Mouse (Mus musculus): ENCODE results near the gene Elane. TPM values are rescaled to one million over a fixed set of nuclear protein-coding genes. Genes with fewer than 3 reads are reported as not detected.
A peak's percentile ranks its signal among the peaks of the same experiment; 100 is the strongest.

Gene Elane
- polyA plus RNA-seq, 1 experiment from 2014 or later = 0.18 TPM

DNA sequence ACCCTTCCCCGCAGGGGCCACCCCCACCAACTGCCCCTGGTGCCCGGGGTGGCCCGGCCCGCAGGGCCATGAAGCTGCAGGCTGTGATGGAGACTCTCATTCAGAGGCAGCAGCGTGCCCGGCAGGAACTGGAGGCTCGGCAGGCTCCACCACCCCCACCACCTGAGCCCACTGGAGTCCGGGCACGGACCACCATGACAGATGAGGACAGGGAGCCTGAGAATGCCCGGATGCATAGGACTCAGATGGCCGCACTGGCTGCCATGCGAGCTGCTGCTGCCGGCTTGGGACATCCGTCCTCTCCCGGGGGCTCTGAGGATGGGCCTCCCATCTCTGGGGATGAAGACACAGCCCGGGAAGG, 44.8 kb downstream of the Elane start:
- no peak for DNase-seq (ENCODE audit: low spot score, missing footprints)
- Histone ChIP-seq H3K9ac (ENCODE audit: low read length) (no peak overlapping the region), H3K4me2 (no peak overlapping the region), H3K36me3 (ENCODE audit: control insufficient read depth, insufficient read depth, low read length) (no peaks in the 10 kb centered on the region), H3K27ac (ENCODE audit: low read depth, low read length) (no peak overlapping the region), H3K9me3 (ENCODE audit: control insufficient read depth, low read length) (no peaks in the 10 kb centered on the region), H3K4me3 (ENCODE audit: low read depth, low read length) (no peak overlapping the region), H3K27me3 (ENCODE audit: control insufficient read depth, insufficient read depth, low read length) (peaks cover 4% of the 10 kb centered on the region), H3K4me1 (ENCODE audit: control insufficient read depth, insufficient read depth, low read length) (peaks cover 40% of the 10 kb centered on the region)
- WGBS = 91% methylated on average over 16 of the region's 16 CpGs
- ATAC-seq (ENCODE audit: low FRiP score) = no peak

DNA sequence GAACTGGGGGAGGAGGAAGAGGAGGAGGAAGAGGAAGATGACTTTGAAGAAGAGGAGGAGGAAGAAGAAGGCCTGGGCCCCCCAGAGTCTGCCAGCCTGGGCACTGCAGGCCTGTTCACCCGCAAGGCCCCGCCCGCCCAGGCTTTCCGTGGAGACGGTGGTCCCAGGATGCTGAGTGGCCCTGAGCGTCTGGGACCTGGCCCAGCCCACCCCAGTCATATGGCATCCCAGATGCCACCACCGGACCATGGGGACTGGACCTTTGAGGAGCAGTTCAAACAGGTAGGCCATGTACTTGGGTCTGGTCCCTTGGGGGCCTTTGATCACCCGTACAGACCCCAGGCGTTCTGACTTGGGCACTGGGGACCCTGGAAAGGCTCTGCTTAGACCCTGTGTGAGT, 45.8 kb downstream of the Elane start:
- H3K9ac ChIP-seq (ENCODE audit: low read length) = no peak overlapping the region
- ATAC-seq (ENCODE audit: low FRiP score) = no peak
- DNase-seq (ENCODE audit: low spot score, missing footprints) = no peak
- WGBS = 88% methylated on average over 9 of the region's 9 CpGs
- H3K27me3 ChIP-seq (ENCODE audit: control insufficient read depth, insufficient read depth, low read length) = no peaks in the 10 kb centered on the region; the same call in 1 of the 2 replicates
- peaks cover 34% of the 10 kb centered on the region for H3K4me1 ChIP-seq (ENCODE audit: control insufficient read depth, insufficient read depth, low read length)
- H3K9me3 ChIP-seq (ENCODE audit: control insufficient read depth, low read length) = no peaks in the 10 kb centered on the region
- H3K4me3 ChIP-seq (ENCODE audit: low read depth, low read length) = no peak overlapping the region
- no peaks in the 10 kb centered on the region for H3K36me3 ChIP-seq (ENCODE audit: control insufficient read depth, insufficient read depth, low read length)
- H3K4me2 ChIP-seq = no peak overlapping the region
- no peak overlapping the region for H3K27ac ChIP-seq (ENCODE audit: low read depth, low read length)

DNA sequence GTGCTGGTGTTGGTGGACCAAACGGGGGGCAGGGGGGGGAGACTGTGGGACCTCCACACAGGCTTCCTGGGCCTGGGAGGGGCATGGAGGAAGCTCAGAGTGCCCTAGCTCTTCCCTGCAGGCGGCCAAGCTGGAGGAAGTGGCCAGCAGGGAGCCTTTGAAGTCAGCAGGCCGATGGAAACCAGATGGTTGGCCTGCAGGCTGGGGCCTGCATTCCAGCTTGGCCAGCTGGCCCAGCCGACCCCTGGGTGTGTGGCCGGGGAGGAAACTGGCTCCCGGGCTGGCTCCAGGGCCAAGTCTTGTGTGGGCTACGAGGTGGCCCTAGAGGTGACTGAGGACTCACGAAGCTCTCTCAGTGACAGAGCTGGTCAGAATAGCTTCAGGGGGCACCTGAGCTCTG, 46.7 kb downstream of the Elane start:
- Histone ChIP-seq H3K9me3 (ENCODE audit: control insufficient read depth, low read length) (no peaks in the 10 kb centered on the region), H3K27me3 (ENCODE audit: control insufficient read depth, insufficient read depth, low read length) (no peaks in the 10 kb centered on the region; the same call in 1 of the 2 replicates), H3K4me1 (ENCODE audit: control insufficient read depth, insufficient read depth, low read length) (peaks cover 34% of the 10 kb centered on the region), H3K36me3 (ENCODE audit: control insufficient read depth, insufficient read depth, low read length) (no peaks in the 10 kb centered on the region), H3K27ac (ENCODE audit: low read depth, low read length) (no peak overlapping the region; the same call in 1 of the 2 replicates), H3K4me2 (no peak overlapping the region), H3K9ac (ENCODE audit: low read length) (0 out of 2 replicates have a peak overlapping the region, but pooled peaks have one; percentile 24), H3K4me3 (ENCODE audit: low read depth, low read length) (no peak overlapping the region)
- no peak for DNase-seq (ENCODE audit: low spot score, missing footprints)
- WGBS = 28% methylated on average over 8 of the region's 8 CpGs
- ATAC-seq (ENCODE audit: low FRiP score) = no peak

DNA sequence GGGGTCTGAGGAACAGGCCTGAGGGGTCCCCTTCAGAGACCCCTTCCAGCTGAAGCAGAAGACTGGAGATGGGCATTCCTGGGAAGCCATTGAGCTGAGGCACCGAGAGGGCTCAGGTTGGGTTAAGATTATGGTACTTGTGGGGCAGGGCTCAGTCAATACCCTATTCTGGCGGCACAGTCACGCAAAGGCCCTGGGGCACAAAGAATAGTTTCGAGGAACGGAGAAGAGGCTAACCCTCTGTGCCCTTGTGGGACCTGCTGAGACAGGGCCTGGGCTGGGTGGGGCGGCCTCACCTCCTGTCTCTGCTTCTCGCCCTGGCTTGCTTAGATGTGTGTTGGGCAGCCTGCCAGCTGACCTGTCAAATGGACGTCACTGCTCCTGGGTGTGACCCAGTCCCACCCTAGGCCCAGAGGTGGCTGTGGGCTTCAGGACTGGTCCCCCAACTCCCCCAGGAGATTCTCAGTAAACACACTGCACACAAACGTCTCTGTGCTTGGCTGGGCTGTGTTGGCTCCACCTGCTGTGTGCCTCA, 47.2 kb downstream of the Elane start:
- ATAC-seq (ENCODE audit: low FRiP score) (no peak), DNase-seq (ENCODE audit: low spot score, missing footprints) (no peak)
- H3K4me2 ChIP-seq = no peak overlapping the region
- no peaks in the 10 kb centered on the region for H3K9me3 ChIP-seq (ENCODE audit: control insufficient read depth, low read length)
- no peaks in the 10 kb centered on the region; the same call in 1 of the 2 replicates for H3K27me3 ChIP-seq (ENCODE audit: control insufficient read depth, insufficient read depth, low read length)
- peaks cover 36% of the 10 kb centered on the region for H3K4me1 ChIP-seq (ENCODE audit: control insufficient read depth, insufficient read depth, low read length)
- 71% methylated on average over 9 of the region's 9 CpGs for WGBS
- no peaks in the 10 kb centered on the region for H3K36me3 ChIP-seq (ENCODE audit: control insufficient read depth, insufficient read depth, low read length)
- H3K4me3 ChIP-seq (ENCODE audit: low read depth, low read length) = no peak overlapping the region
- H3K27ac ChIP-seq (ENCODE audit: low read depth, low read length) = no peak overlapping the region; the same call in 1 of the 2 replicates
- H3K9ac ChIP-seq (ENCODE audit: low read length) = 0 out of 2 replicates have a peak overlapping the region, but pooled peaks have one; percentile 24

DNA sequence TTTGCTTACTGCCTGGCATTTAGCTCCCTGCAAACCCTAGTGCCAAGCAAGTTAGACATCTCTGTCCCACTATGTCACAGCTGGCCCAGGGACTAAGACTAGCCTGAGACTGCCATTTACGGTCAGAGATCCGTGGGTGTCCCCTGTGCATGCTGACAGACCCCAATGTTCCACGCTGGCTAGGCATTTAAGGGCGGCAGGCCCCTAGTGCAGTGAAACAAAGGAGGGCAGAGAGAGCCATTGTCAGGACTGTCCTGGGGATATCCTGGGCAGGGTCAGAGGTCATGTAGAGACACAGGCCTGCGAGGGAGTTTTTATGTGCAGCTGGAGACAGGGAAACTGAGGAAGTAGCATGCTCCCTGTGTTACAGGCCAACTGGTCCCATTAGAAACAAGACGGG, 47.8 kb downstream of the Elane start:
- H3K4me1 ChIP-seq (ENCODE audit: control insufficient read depth, insufficient read depth, low read length) = peaks cover 34% of the 10 kb centered on the region
- 27% methylated on average over 6 of the region's 6 CpGs for WGBS
- no peak overlapping the region for H3K9ac ChIP-seq (ENCODE audit: low read length)
- H3K27ac ChIP-seq (ENCODE audit: low read depth, low read length) = no peak overlapping the region
- H3K9me3 ChIP-seq (ENCODE audit: control insufficient read depth, low read length) = no peaks in the 10 kb centered on the region
- no peak for ATAC-seq (ENCODE audit: low FRiP score)
- H3K4me2 ChIP-seq = no peak overlapping the region
- DNase-seq (ENCODE audit: low spot score, missing footprints) = no peak
- no peaks in the 10 kb centered on the region; the same call in 1 of the 2 replicates for H3K27me3 ChIP-seq (ENCODE audit: control insufficient read depth, insufficient read depth, low read length)
- H3K4me3 ChIP-seq (ENCODE audit: low read depth, low read length) = no peak overlapping the region
- H3K36me3 ChIP-seq (ENCODE audit: control insufficient read depth, insufficient read depth, low read length) = no peaks in the 10 kb centered on the region

DNA sequence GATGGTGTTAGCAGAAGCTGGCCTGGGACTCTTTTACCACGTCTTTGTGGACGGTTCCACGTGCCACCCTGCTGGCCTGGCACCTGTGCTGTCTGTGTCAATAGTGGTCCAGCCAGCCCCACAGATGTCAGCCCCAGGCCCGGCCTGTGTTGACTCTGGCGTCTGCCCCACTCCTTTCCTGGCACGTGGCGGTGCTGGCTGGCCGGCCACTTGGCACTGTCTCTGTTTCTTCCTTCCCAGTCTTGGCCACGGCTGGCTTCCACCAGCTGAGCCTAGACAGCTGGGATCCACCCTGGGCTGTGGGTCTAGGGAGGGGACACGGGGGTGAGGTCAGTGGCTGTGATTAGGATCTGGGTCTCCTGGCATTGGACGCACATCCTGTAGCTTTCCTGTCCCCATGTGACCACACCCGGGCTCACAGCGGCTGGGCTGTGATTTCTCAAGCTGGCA, 48.2 kb downstream of the Elane start:
- ATAC-seq (ENCODE audit: low FRiP score) (no peak), DNase-seq (ENCODE audit: low spot score, missing footprints) (no peak)
- no peak overlapping the region for H3K4me3 ChIP-seq (ENCODE audit: low read depth, low read length)
- peaks cover 30% of the 10 kb centered on the region for H3K4me1 ChIP-seq (ENCODE audit: control insufficient read depth, insufficient read depth, low read length)
- no peak overlapping the region for H3K9ac ChIP-seq (ENCODE audit: low read length)
- WGBS = 77% methylated on average over 13 of the region's 13 CpGs
- no peak overlapping the region for H3K4me2 ChIP-seq
- H3K27ac ChIP-seq (ENCODE audit: low read depth, low read length) = no peak overlapping the region
- H3K27me3 ChIP-seq (ENCODE audit: control insufficient read depth, insufficient read depth, low read length) = no peaks in the 10 kb centered on the region; the same call in 1 of the 2 replicates
- no peaks in the 10 kb centered on the region for H3K9me3 ChIP-seq (ENCODE audit: control insufficient read depth, low read length)
- no peaks in the 10 kb centered on the region for H3K36me3 ChIP-seq (ENCODE audit: control insufficient read depth, insufficient read depth, low read length)

DNA sequence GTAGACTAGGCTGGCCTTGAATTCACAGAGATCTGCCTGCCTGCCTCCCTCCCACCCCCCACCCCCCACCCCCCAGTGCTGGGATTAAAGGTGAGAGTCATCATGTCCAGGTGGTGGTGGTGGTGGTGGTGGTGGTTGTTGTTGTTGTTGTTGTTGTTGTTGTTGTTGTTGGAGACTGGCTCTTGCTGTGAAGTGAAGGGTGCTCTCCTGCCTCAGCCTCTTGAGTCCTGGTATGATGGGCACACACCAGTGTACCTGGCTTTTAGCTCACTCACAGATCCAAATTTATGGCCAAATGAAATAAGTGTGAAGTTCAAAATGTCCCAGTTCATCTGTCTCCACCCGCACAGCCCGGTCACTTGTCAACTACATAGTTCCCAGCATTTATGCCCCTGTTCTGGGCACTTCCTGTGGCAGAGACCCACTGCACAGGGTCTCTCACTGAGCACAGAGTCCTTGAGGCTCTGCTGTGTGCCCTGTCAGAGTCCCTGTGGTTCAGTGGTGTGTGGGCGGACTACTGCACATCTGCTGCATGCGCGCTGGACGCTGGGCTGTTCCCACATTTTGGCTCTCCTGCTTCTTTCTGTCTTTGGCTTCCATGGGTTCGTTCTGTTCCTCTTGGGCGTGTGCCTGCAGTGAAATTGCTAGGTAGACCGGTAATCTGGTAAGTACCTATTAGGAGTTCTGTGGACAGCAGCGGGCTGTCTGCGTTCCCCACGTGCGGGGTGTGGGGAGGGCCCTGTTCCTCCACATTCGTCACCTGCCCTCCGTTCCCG, 48.9 kb downstream of the Elane start:
- Histone ChIP-seq H3K27me3 (ENCODE audit: control insufficient read depth, insufficient read depth, low read length) (no peaks in the 10 kb centered on the region; the same call in 1 of the 2 replicates), H3K27ac (ENCODE audit: low read depth, low read length) (no peak overlapping the region), H3K36me3 (ENCODE audit: control insufficient read depth, insufficient read depth, low read length) (no peaks in the 10 kb centered on the region), H3K9ac (ENCODE audit: low read length) (no peak overlapping the region), H3K4me3 (ENCODE audit: low read depth, low read length) (no peak overlapping the region), H3K4me1 (ENCODE audit: control insufficient read depth, insufficient read depth, low read length) (peaks cover 29% of the 10 kb centered on the region), H3K4me2 (no peak overlapping the region), H3K9me3 (ENCODE audit: control insufficient read depth, low read length) (no peaks in the 10 kb centered on the region)
- ATAC-seq (ENCODE audit: low FRiP score) = no peak
- no peak for DNase-seq (ENCODE audit: low spot score, missing footprints)
- WGBS = 93% methylated on average over 16 of the region's 16 CpGs

DNA sequence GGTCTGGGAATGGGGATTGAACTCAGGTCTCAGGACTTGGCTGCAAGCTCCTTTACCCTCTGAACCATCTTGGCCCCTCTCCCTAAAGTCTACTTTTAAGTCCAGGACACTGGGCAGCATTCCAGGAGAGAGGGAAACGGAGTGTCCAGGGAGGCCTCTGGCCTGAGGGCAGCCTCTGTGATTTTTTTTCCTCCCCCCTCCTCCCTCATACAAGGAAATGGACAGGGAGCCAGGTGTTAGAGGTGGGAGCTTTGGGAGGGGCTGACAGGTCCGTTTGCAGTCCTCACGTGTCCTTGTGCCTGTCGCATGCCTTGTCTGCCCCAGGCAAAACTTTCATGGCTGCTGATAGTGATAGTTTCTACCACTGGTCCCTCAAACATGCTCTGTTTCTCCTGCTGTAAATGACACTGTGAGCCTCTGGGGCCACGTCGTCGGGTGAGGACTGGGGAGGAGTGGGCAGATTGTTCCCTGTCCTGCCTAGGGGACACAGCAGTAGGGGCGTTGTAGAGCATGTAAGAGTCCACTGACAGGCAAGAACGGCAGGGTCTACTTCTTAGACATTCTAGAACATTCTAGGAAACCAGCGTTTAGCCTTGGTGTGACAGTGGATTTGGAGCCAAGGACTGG, 50.4 kb downstream of the Elane start:
- no peak for ATAC-seq (ENCODE audit: low FRiP score)
- Histone ChIP-seq H3K27me3 (ENCODE audit: control insufficient read depth, insufficient read depth, low read length) (no peaks in the 10 kb centered on the region; the same call in 1 of the 2 replicates), H3K9me3 (ENCODE audit: control insufficient read depth, low read length) (no peaks in the 10 kb centered on the region), H3K4me3 (ENCODE audit: low read depth, low read length) (no peak overlapping the region), H3K36me3 (ENCODE audit: control insufficient read depth, insufficient read depth, low read length) (no peaks in the 10 kb centered on the region), H3K4me2 (no peak overlapping the region), H3K9ac (ENCODE audit: low read length) (no peak overlapping the region), H3K4me1 (ENCODE audit: control insufficient read depth, insufficient read depth, low read length) (peaks cover 26% of the 10 kb centered on the region), H3K27ac (ENCODE audit: low read depth, low read length) (no peak overlapping the region)
- WGBS = 81% methylated on average over 10 of the region's 10 CpGs
- DNase-seq (ENCODE audit: low spot score, missing footprints) = no peak

DNA sequence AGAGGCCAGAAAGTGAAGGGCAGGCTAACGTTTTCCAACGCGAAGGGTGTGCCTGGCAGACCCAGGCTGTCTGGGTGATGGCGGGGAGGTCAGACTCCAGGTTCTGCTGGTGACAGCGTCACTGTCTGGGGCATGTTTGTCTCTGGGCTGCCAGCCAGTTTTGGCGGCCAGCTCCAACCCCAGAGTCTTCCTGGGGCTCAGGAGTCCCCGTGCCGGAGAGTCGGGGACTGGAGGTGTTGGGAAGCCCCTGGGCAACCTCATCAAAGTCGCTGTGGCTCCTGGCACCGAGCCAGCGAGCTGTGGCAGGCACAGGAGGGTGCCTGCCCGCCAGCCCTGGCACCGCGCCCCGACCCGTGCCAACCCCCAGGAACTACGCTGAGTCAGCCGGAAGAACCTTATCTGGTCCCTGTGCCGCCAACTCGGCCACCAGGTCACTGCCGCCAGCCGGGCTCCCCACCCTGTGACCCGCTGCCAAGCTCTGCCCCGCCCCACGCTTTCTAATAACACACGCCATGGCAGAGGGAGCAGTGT, 50.9 kb downstream of the Elane start:
- H3K9ac ChIP-seq (ENCODE audit: low read length) = no peak overlapping the region
- H3K4me1 ChIP-seq (ENCODE audit: control insufficient read depth, insufficient read depth, low read length) = peaks cover 26% of the 10 kb centered on the region
- ATAC-seq (ENCODE audit: low FRiP score) = no peak
- no peaks in the 10 kb centered on the region for H3K9me3 ChIP-seq (ENCODE audit: control insufficient read depth, low read length)
- no peak overlapping the region for H3K4me2 ChIP-seq
- no peak overlapping the region for H3K4me3 ChIP-seq (ENCODE audit: low read depth, low read length)
- H3K27ac ChIP-seq (ENCODE audit: low read depth, low read length) = no peak overlapping the region
- H3K36me3 ChIP-seq (ENCODE audit: control insufficient read depth, insufficient read depth, low read length) = no peaks in the 10 kb centered on the region
- DNase-seq (ENCODE audit: low spot score, missing footprints) = no peak
- WGBS = 82% methylated on average over 27 of the region's 27 CpGs
- H3K27me3 ChIP-seq (ENCODE audit: control insufficient read depth, insufficient read depth, low read length) = no peaks in the 10 kb centered on the region; the same call in 1 of the 2 replicates
